Mouse (Mus musculus) limb, embryonic 14.5 days (tissue): Measurements from ENCODE around the gene Gm20388. TPM values are rescaled to one million over a fixed set of nuclear protein-coding genes. Genes with fewer than 3 reads are reported as not detected.

Source experiments
- ATAC-seq: fragments of 200-750 bp; cut with Nextera tagmentation; 2 replicates; pipeline ENCODE4 v1.8.0; 2017; ENCODE audit warnings: low read depth, moderate number of reproducible peaks, moderate TSS enrichment; ENCODE audit not compliant: low FRiP score
- DNase-seq: peaks from one replicate; pipeline ENCODE4 v3.0.0-alpha.2; 2015; ENCODE audit warnings: low spot score
- H3K27ac ChIP-seq: fragments of 300-500 bp; sonication (generic); replicated peaks from 2 replicates; pipeline ENCODE4 v1.5.1; 2014; ENCODE audit warnings: low read depth, mild to moderate bottlenecking, low read length, moderate library complexity, mixed read lengths
- H3K27me3 ChIP-seq: fragments of 300-500 bp; sonication (generic); 2 replicates; pipeline ENCODE4 v1.6.1; 2014; ENCODE audit warnings: low read length, mixed read lengths; ENCODE audit not compliant: control insufficient read depth, insufficient read depth
- H3K36me3 ChIP-seq: fragments of 300-500 bp; sonication (generic); 2 replicates; pipeline ENCODE4 v1.6.1; 2014; ENCODE audit warnings: mild to moderate bottlenecking, low read length, moderate library complexity, mixed read lengths; ENCODE audit not compliant: control insufficient read depth, insufficient read depth
- H3K4me1 ChIP-seq: fragments of 300-500 bp; sonication (generic); 2 replicates; pipeline ENCODE4 v1.6.1; 2014; ENCODE audit warnings: antibody characterized with exemption, low read length, mixed read lengths; ENCODE audit not compliant: control insufficient read depth, insufficient read depth
- H3K4me2 ChIP-seq: fragments of 300-500 bp; sonication (generic); replicated peaks from 2 replicates; pipeline ENCODE4 v1.6.1; 2014; ENCODE audit warnings: low read depth, mild to moderate bottlenecking, low read length, moderate library complexity; ENCODE audit not compliant: severe bottlenecking
- H3K4me3 ChIP-seq: fragments of 300-500 bp; sonication (generic); replicated peaks from 2 replicates; pipeline ENCODE4 v1.5.1; 2014; ENCODE audit warnings: low read length
- H3K9ac ChIP-seq: fragments of 300-500 bp; sonication (generic); 2 replicates; pipeline ENCODE4 v1.6.1; 2014; ENCODE audit warnings: mild to moderate bottlenecking, low read depth, low read length, moderate library complexity; ENCODE audit not compliant: severe bottlenecking
- H3K9me3 ChIP-seq: fragments of 300-500 bp; sonication (generic); 2 replicates; pipeline ENCODE4 v1.6.1; 2016; ENCODE audit warnings: low read length; ENCODE audit not compliant: control insufficient read depth
- POLR2A ChIP-seq: fragments of 200-500 bp; IDR thresholded peaks from 2 replicates; pipeline ENCODE4 v1.8.0; 2012; ENCODE audit warnings: inconsistent platforms, mild to moderate bottlenecking, moderate library complexity, borderline replicate concordance; ENCODE audit not compliant: insufficient read depth, insufficient read length; ENCODE audit errors: extremely low read depth
- WGBS: fragments of 180-500 bp; shearing (Covaris S2); extraction: QIAGEN DNeasy Blood & Tissue Kit; methylation state at CpG from one replicate; pipeline ENCODE4 v1.1.7; 2014; 5-methylcytosine and 5-hydroxymethylcytosine counted together
- polyA plus RNA-seq, 2 experiments: library from polyadenylated mRNA; depleted of rRNA in 1 of 2; stranded (reverse) in 1 of 2; unstranded in 1 of 2; fragments of >200 nt; fragmentation: Nextera tagmentation in 1 of 2; extraction: Ambion mirVana in 1 of 2; gene quantifications; 2 replicates each; pipeline versions ENCODE4 v1.2.1 to v1.2.3; 2012 to 2014

The Gm20388 gene
- polyA plus RNA-seq, 2 experiments, result 1.9 to 49.9 TPM

GRCm38 (mm10) chr8:122251739-122252138 lies 2341.1 kb downstream of the Gm20388 start:
- no peak for TF ChIP-seq POLR2A

GRCm38 (mm10) chr8:122252366-122252765 lies 2341.7 kb downstream of the Gm20388 start:
- WGBS, result 61% methylated on average over 5 of the region's 5 CpGs
- ATAC-seq, result no peak
- H3K9ac ChIP-seq, result no peak overlapping the region

More at GRCm38 (mm10) chr8:122251739-122252138, 2341.1 kb downstream of the Gm20388 start:
- Histone ChIP-seq H3K4me2 (no peak overlapping the region), H3K9me3 (no peaks in the 10 kb centered on the region), H3K4me3 (no peak overlapping the region), H3K9ac (no peak overlapping the region), H3K36me3 (no peaks in the 10 kb centered on the region), H3K27ac (no peak overlapping the region), H3K4me1 (peaks cover 10% of the 10 kb centered on the region), H3K27me3 (no peaks in the 10 kb centered on the region)
- no peak for DNase-seq
- ATAC-seq, result no peak
- 75% methylated on average over 1 of the region's 1 CpGs for WGBS

GRCm38 (mm10) chr8:122259351-122259750 lies 2348.7 kb downstream of the Gm20388 start:
- ATAC-seq, result peak; percentile 45; the same call in 1 of the 2 replicates

More at GRCm38 (mm10) chr8:122252366-122252765, 2341.7 kb downstream of the Gm20388 start:
- H3K27me3 ChIP-seq, result no peaks in the 10 kb centered on the region
- H3K27ac ChIP-seq, result no peak overlapping the region
- no peaks in the 10 kb centered on the region for H3K36me3 ChIP-seq
- TF ChIP-seq POLR2A, result no peak
- H3K4me3 ChIP-seq, result no peak overlapping the region
- H3K9me3 ChIP-seq, result no peaks in the 10 kb centered on the region
- no peak for DNase-seq
- H3K4me2 ChIP-seq, result no peak overlapping the region
- peaks cover 4% of the 10 kb centered on the region for H3K4me1 ChIP-seq

GRCm38 (mm10) chr8:122260755-122261154 lies 2350.1 kb downstream of the Gm20388 start:
- WGBS, result 58% methylated on average over 9 of the region's 9 CpGs
- no peak for DNase-seq

More at GRCm38 (mm10) chr8:122259351-122259750, 2348.7 kb downstream of the Gm20388 start:
- no peak for TF ChIP-seq POLR2A
- Histone ChIP-seq H3K4me1 (no peaks in the 10 kb centered on the region), H3K9ac (no peak overlapping the region), H3K36me3 (peaks cover 3% of the 10 kb centered on the region; the same call in 1 of the 2 replicates), H3K9me3 (no peaks in the 10 kb centered on the region), H3K4me2 (no peak overlapping the region), H3K27ac (no peak overlapping the region), H3K4me3 (no peak overlapping the region), H3K27me3 (no peaks in the 10 kb centered on the region)
- peak; percentile 75 for DNase-seq
- WGBS, result 67% methylated on average over 2 of the region's 2 CpGs

GRCm38 (mm10) chr8:122262835-122263234 lies 2352.2 kb downstream of the Gm20388 start:
- H3K36me3 ChIP-seq, result peaks cover 9% of the 10 kb centered on the region; the same call in 1 of the 2 replicates
- ATAC-seq (no peak), DNase-seq (no peak)
- no peak for TF ChIP-seq POLR2A
- no peaks in the 10 kb centered on the region for H3K9me3 ChIP-seq
- H3K9ac ChIP-seq, result no peak overlapping the region
- no peak overlapping the region for H3K4me2 ChIP-seq
- 58% methylated on average over 16 of the region's 16 CpGs for WGBS
- H3K4me1 ChIP-seq, result no peaks in the 10 kb centered on the region
- H3K27me3 ChIP-seq, result no peaks in the 10 kb centered on the region
- H3K4me3 ChIP-seq, result no peak overlapping the region
- no peak overlapping the region for H3K27ac ChIP-seq

More at GRCm38 (mm10) chr8:122260755-122261154, 2350.1 kb downstream of the Gm20388 start:
- TF ChIP-seq POLR2A, result no peak
- Histone ChIP-seq H3K36me3 (peaks cover 7% of the 10 kb centered on the region; the same call in 1 of the 2 replicates), H3K4me1 (no peaks in the 10 kb centered on the region), H3K9ac (no peak overlapping the region), H3K4me2 (no peak overlapping the region), H3K9me3 (no peaks in the 10 kb centered on the region), H3K4me3 (no peak overlapping the region), H3K27me3 (no peaks in the 10 kb centered on the region), H3K27ac (no peak overlapping the region)
- ATAC-seq, result no peak
